Mouse (Mus musculus): Measurements from ENCODE around the gene Cd2.
A peak's percentile ranks its signal among the peaks of the same experiment; 100 is the strongest.

The Cd2 gene

GRCm38 (mm10) chr3:101230201-101230600 lies 57.5 kb downstream of the Cd2 start:
- peak; percentile 52 for DNase-seq (ENCODE audit: low read depth, low spot score)

DNA sequence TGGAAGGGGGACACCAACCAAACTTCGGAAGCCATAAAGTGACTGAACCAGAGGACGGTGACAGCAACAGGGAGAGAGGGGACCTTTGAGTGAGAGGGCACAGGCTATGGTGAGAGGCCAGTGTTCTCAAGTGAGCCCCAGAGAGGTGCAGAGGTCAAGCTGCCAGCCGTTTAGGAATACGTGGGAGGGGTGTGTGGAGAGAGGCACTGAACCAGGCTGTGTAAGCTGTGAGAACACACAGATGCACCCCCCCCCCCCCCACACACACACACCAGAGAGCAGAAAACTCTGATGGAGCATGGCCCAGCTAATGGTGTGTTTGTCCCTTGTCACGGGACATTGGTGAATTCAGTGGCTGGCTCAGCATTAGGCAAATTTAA lies 58.2 kb downstream of the Cd2 start:
- no peak for DNase-seq (ENCODE audit: low read depth, low spot score)

DNA sequence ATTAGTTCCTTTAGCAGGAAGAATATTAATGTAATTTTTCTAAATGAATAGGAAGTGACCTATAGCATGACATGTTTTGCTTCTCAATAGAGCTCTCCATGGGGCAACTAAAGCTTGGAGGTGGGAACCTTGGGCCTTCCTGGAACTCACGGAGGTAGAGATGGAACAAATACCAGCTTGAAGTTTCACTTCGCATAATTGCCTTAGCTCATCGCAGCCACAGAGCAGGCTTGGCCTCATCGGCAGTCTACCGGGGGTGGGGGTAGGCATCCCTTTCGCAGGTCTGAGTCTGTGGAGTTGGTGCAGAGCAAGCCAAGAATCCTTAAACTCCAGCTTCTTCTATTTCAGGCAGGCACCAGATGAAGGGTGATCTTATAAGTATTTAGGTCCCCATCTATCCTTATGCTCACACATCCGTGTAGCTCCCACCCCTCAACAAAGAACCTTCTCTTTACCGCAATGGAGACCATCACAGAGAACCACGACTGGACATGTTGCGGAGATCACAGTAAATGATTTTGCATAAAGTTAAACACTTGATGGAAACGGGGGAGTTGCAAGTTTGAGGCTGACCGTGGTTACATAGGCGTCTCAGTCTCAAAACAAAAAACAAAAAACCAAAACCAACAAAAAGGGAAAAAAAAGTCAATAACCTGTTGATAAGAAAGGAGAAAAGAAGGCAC lies 58.7 kb downstream of the Cd2 start:
- no peak for DNase-seq (ENCODE audit: low read depth, low spot score)

DNA sequence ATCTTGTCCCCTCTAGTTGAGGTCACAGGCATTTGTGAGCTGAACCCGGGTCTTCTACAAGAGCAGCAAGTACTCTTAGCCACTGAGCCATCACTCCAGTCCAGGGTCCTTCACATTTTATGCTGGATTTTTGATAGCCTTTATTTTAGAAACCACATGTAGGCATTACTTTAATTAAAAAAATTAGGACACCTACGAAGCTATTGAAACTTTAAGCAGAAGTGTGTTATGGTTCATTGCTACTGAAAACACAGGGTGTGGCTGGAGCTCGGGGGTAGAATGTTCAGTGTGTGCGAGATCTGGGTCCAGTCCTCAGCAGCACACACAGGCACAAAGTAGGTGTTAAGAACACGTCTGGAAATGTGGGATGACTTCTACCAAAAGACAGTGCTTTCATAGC lies 59.7 kb downstream of the Cd2 start:
- no peak for DNase-seq (ENCODE audit: low read depth, low spot score)
